Mouse (Mus musculus) intestine, embryonic 15.5 days (tissue): Measurements from ENCODE around the gene Cfap20. TPM values are rescaled to one million over a fixed set of nuclear protein-coding genes. Genes with fewer than 3 reads are reported as not detected.

ENCODE experiments used
- ATAC-seq: fragments of 200-750 bp; cut with Nextera tagmentation; 2 replicates; pipeline ENCODE4 v1.8.0; 2017; ENCODE audit warnings: moderate TSS enrichment, moderate library complexity
- H3K27ac ChIP-seq: fragments of 300-500 bp; sonication (generic); 2 replicates; pipeline ENCODE4 v1.5.1; 2015; ENCODE audit warnings: mild to moderate bottlenecking, inconsistent platforms
- H3K27me3 ChIP-seq: fragments of 300-500 bp; sonication (generic); replicated peaks from 2 replicates; pipeline ENCODE4 v1.6.1; 2015; ENCODE audit warnings: inconsistent platforms
- H3K36me3 ChIP-seq: fragments of 300-500 bp; sonication (generic); 2 replicates; pipeline ENCODE4 v1.6.1; 2015; ENCODE audit warnings: inconsistent platforms
- H3K4me1 ChIP-seq: fragments of 300-500 bp; sonication (generic); replicated peaks from 2 replicates; pipeline ENCODE4 v1.6.1; 2015; ENCODE audit warnings: inconsistent platforms
- H3K4me2 ChIP-seq: fragments of 300-500 bp; sonication (generic); replicated peaks from 2 replicates; pipeline ENCODE4 v1.6.1; 2015; ENCODE audit warnings: mild to moderate bottlenecking, inconsistent platforms
- H3K4me3 ChIP-seq: fragments of 300-500 bp; sonication (generic); replicated peaks from 2 replicates; pipeline ENCODE4 v1.5.1; 2015; ENCODE audit warnings: inconsistent platforms
- H3K9ac ChIP-seq: fragments of 300-500 bp; sonication (generic); 2 replicates; pipeline ENCODE4 v1.6.1; 2015; ENCODE audit warnings: inconsistent platforms
- H3K9me3 ChIP-seq: fragments of 300-500 bp; sonication (generic); 2 replicates; pipeline ENCODE4 v1.6.1; 2016; ENCODE audit warnings: inconsistent platforms
- WGBS: fragments of 180-500 bp; shearing (Covaris S2); methylation state at CpG from one replicate; pipeline ENCODE4 v1.1.7; 2015; 5-methylcytosine and 5-hydroxymethylcytosine counted together
- polyA plus RNA-seq: library from polyadenylated mRNA; unstranded; fragments of >200 nt; fragmentation: Nextera tagmentation; extraction: Ambion mirVana; gene quantifications from 2 replicates; pipeline ENCODE4 v1.2.1, GENCODE M21; 2015

Cfap20 gene
- polyA plus RNA-seq, 1 experiment from 2014 or later = 123 TPM

DNA sequence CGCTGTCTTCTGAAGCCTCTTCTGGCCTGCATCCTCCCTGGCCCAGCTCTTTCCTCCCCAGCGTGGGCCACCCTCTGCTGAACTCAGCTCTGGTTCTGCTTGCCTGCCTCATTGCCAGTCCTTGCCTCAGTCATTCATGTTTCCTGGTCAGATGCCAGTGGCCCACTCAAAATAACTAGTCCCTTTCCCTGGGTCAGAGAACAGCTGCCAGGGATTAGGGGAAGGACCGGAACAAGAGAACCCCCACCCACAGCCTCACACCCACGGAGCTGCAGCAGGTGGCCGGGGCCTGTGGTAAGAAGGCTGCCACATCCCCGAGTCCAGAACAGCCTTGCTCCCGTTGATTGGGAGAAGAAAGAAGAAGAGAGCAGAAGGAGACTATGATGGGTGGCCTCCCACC lies 33.6 kb downstream of the Cfap20 start:
- no peak overlapping the region for H3K9ac ChIP-seq
- H3K27me3 ChIP-seq = no peaks in the 10 kb centered on the region
- H3K4me3 ChIP-seq = no peak overlapping the region
- no peak overlapping the region for H3K4me2 ChIP-seq
- H3K4me1 ChIP-seq = peaks cover 12% of the 10 kb centered on the region
- H3K36me3 ChIP-seq = no peaks in the 10 kb centered on the region
- no peaks in the 10 kb centered on the region for H3K9me3 ChIP-seq
- 73% methylated on average over 7 of the region's 7 CpGs for WGBS
- no peak overlapping the region for H3K27ac ChIP-seq
- no peak for ATAC-seq

DNA sequence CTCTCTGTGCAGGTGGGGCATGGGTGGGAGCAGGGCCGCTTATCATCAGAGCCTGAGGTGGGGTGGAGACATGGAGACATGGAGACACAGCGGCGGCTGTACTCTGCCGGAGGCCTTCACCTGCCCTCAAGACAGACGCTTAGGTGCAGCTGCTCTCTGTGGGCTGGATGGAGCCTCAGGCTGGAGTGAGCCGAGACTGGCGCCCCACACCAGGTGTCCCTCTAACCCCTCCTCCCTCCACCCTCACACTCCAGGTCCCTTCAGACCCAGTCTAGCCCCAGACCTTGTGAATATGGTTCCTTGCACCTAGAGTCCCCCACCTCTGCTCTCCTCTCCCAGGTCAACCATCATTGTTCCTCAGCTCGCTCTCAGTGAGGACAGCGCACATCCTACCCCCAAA lies 35.5 kb downstream of the Cfap20 start:
- Histone ChIP-seq H3K36me3 (no peaks in the 10 kb centered on the region), H3K27me3 (no peaks in the 10 kb centered on the region), H3K4me2 (no peak overlapping the region), H3K27ac (no peak overlapping the region), H3K4me1 (peaks cover 20% of the 10 kb centered on the region), H3K9me3 (no peaks in the 10 kb centered on the region), H3K4me3 (no peak overlapping the region), H3K9ac (no peak overlapping the region)
- WGBS = 79% methylated on average over 9 of the region's 9 CpGs
- no peak for ATAC-seq

GRCm38 (mm10) chr8:95397201-95397600 lies 37.5 kb downstream of the Cfap20 start:
- Histone ChIP-seq H3K4me3 (no peak overlapping the region), H3K4me1 (peaks cover 20% of the 10 kb centered on the region), H3K4me2 (no peak overlapping the region), H3K9ac (no peak overlapping the region), H3K27ac (peak overlapping the region; percentile 11; the same call in 1 of the 2 replicates), H3K27me3 (no peaks in the 10 kb centered on the region), H3K36me3 (no peaks in the 10 kb centered on the region), H3K9me3 (no peaks in the 10 kb centered on the region)
- peak; percentile 44; the same call in 1 of the 2 replicates for ATAC-seq
- WGBS = 53% methylated on average over 5 of the region's 5 CpGs

GRCm38 (mm10) chr8:95396752-95397151 lies 37.9 kb downstream of the Cfap20 start:
- Histone ChIP-seq H3K4me1 (peaks cover 20% of the 10 kb centered on the region), H3K36me3 (no peaks in the 10 kb centered on the region), H3K27me3 (no peaks in the 10 kb centered on the region), H3K9me3 (no peaks in the 10 kb centered on the region), H3K4me3 (no peak overlapping the region), H3K4me2 (no peak overlapping the region), H3K27ac (peak overlapping the region; percentile 11; the same call in 1 of the 2 replicates), H3K9ac (no peak overlapping the region)
- WGBS = 61% methylated on average over 11 of the region's 11 CpGs
- no peak for ATAC-seq

DNA sequence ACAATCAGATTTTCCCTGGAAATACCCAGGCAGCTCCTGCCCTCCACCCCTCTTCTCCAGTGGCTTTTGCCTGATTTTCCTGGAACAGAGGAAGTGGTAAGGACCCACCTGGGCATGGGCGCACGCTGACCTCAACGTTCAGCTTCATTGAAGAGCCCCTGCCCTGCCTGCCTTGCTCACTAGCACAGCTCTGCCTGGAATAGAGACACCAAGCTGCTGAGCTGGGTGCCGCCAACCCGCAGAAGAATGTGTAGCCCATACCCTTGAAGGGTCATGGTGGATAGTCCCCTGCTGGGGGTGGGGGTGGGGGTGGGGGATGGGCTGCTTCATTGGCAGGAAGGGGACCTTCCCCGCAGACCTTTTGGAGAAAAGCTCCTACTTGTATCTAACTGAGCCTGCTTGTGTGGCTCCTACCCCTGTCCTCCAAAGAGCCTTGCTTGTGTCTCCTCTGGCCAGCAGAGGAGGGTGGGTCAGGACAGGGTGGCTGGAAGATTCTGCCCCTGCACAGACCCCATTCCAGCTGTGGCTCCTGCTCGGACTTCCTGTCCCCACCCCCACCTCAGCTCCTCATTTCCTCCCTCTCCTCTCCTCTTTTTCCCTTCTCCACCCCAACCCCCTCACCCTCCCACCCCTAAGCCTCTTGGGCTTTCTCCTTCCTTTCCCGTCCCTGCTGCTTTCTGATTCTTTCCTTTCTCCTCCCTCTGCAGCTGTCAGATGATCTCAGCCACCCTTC lies 39.3 kb downstream of the Cfap20 start:
- H3K4me2 ChIP-seq = 0 out of 2 replicates have a peak overlapping the region, but pooled peaks have one; percentile 9
- H3K27ac ChIP-seq = peak overlapping the region; percentile 27; the same call in 1 of the 2 replicates
- H3K9me3 ChIP-seq = no peaks in the 10 kb centered on the region
- no peaks in the 10 kb centered on the region for H3K27me3 ChIP-seq
- ATAC-seq = peak; percentile 23; the same call in 1 of the 2 replicates
- H3K9ac ChIP-seq = no peak overlapping the region
- 34% methylated on average over 8 of the region's 8 CpGs for WGBS
- no peaks in the 10 kb centered on the region for H3K36me3 ChIP-seq
- H3K4me1 ChIP-seq = peaks cover 20% of the 10 kb centered on the region
- H3K4me3 ChIP-seq = no peak overlapping the region

DNA sequence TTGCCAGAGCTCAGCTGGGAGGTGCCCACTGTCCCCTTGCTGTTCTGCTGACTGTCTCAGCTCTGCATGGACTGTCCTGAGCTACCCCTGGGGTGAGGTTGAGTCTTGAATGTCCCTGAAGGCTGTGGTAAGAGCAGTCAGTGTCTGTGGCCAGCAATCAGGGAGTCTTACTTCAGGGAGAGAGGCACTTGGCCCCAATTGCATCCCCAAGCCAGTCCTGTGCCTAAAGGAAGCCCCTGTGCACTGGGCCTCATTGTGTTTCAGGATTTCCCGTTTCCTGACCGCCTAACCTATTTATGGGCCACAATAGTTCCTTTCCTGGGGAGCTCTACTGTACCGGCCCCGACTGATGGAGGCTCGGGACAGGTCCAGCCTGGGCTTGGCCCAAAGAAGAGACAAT lies 42.1 kb downstream of the Cfap20 start:
- WGBS = 78% methylated on average over 5 of the region's 5 CpGs
- no peaks in the 10 kb centered on the region for H3K9me3 ChIP-seq
- H3K27ac ChIP-seq = peak overlapping the region; percentile 44
- no peak overlapping the region for H3K4me2 ChIP-seq
- no peak overlapping the region for H3K4me3 ChIP-seq
- H3K27me3 ChIP-seq = no peaks in the 10 kb centered on the region
- no peak for ATAC-seq
- H3K4me1 ChIP-seq = peaks cover 20% of the 10 kb centered on the region
- no peak overlapping the region for H3K9ac ChIP-seq
- no peaks in the 10 kb centered on the region for H3K36me3 ChIP-seq

- H3K36me3 ChIP-seq = no peaks in the 10 kb centered on the region
Observed at GRCm38 (mm10) chr8:95391101-95391500, 43.6 kb downstream of the Cfap20 start.

DNA sequence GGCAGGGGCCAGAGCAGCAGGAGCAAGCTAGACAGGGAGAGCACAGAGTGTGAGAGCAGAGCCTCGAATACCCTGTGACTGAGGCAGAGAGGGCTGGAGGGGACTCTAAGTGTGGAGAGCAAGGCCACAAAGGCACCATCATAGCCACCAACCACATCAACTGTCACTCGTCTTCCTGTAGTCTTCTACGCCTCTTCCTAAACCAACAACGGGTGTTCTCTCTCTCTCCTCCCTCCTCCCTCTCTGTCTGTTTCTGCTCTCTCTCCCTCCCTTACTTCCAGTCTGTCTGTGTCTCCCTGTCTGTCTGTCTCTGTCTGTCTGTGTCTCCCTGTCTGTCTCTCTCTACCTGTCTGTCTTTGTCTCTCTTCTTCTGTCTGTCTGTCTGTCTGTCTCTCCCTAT lies 44.4 kb downstream of the Cfap20 start:
- 39% methylated on average over 4 of the region's 4 CpGs for WGBS

More at GRCm38 (mm10) chr8:95391101-95391500, 43.6 kb downstream of the Cfap20 start:
- ATAC-seq = no peak
- Histone ChIP-seq H3K4me3 (no peak overlapping the region), H3K9me3 (no peaks in the 10 kb centered on the region), H3K4me1 (peaks cover 8% of the 10 kb centered on the region), H3K9ac (no peak overlapping the region), H3K27me3 (no peaks in the 10 kb centered on the region), H3K4me2 (no peak overlapping the region), H3K27ac (no peak overlapping the region)
- 72% methylated on average over 7 of the region's 7 CpGs for WGBS

DNA sequence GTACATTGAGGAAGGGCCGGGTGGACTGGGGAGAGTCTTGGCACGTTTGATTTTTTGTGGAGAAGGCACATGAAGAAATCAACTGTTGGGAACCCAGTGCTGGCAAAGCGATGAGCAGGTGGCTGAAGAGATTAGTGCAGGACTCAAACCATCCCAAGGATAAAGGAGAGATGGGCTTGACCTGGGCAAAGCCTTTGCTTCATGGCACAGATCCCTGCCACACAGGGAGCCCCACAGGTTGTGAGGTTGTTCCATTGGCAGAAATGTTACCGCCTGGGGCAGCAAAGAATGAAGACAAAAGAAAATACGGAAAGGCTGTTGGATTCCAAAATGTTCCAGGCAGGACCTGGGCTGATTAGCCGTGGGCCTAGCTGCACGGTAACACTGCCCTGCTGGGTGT lies 46.7 kb downstream of the Cfap20 start:
- no peak overlapping the region for H3K4me3 ChIP-seq
- H3K27me3 ChIP-seq = no peaks in the 10 kb centered on the region
- no peaks in the 10 kb centered on the region for H3K9me3 ChIP-seq
- no peak for ATAC-seq
- H3K9ac ChIP-seq = no peak overlapping the region
- no peaks in the 10 kb centered on the region for H3K36me3 ChIP-seq
- WGBS = 86% methylated on average over 7 of the region's 7 CpGs
- H3K4me1 ChIP-seq = no peaks in the 10 kb centered on the region
- no peak overlapping the region for H3K4me2 ChIP-seq
- H3K27ac ChIP-seq = no peak overlapping the region

More for the DNA sequence above, 44.4 kb downstream of the Cfap20 start:
- no peak for ATAC-seq
- Histone ChIP-seq H3K27ac (no peak overlapping the region), H3K4me3 (no peak overlapping the region), H3K4me2 (no peak overlapping the region), H3K4me1 (peaks cover 5% of the 10 kb centered on the region), H3K36me3 (no peaks in the 10 kb centered on the region), H3K9ac (no peak overlapping the region), H3K9me3 (no peaks in the 10 kb centered on the region), H3K27me3 (no peaks in the 10 kb centered on the region)

DNA sequence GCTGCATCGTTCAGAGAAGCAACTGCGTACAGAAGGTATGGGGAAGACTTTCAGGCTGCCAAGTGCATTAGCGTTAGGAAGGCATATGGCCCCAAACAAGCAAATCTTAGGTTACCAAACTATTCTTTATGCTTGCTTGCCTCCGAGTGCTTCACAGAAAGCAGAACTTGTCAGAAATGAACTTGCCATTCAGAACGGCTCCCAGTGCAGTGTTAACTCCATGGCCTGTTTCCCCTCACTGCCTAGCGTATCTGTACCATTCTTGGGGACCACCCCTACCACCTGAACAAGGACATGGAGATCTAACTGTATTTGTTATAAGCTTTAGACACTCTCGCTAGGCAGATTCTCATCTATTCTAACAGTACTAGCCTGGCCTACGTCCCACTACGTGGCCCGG lies 47.4 kb downstream of the Cfap20 start:
- no peak overlapping the region for H3K4me3 ChIP-seq
- H3K9me3 ChIP-seq = no peaks in the 10 kb centered on the region
- H3K4me1 ChIP-seq = no peaks in the 10 kb centered on the region
- no peaks in the 10 kb centered on the region for H3K27me3 ChIP-seq
- H3K36me3 ChIP-seq = no peaks in the 10 kb centered on the region
- WGBS = 88% methylated on average over 10 of the region's 10 CpGs
- no peak overlapping the region for H3K4me2 ChIP-seq
- H3K27ac ChIP-seq = no peak overlapping the region
- H3K9ac ChIP-seq = no peak overlapping the region
- no peak for ATAC-seq

DNA sequence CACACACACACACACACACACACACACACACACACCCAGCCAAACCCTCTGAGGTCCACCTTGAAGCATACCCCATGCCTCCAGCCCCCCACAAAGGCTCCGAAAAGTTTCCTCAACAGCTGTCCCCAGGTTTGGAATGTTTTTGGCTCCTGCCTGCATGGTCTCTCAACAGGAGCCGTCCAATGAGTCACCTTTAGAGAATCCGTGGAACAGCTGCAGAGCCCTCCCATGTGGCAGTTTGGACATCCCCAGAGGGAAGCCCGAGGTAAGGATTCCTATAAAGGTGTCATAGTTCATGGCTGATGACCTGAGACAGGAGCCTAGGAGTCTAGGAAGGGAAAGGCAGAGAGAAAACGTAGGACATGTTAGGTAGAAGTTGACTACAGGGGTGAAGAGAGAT lies 48.6 kb downstream of the Cfap20 start:
- no peak for ATAC-seq
- no peaks in the 10 kb centered on the region for H3K36me3 ChIP-seq
- 72% methylated on average over 5 of the region's 5 CpGs for whole genome bisulfite sequencing

DNA sequence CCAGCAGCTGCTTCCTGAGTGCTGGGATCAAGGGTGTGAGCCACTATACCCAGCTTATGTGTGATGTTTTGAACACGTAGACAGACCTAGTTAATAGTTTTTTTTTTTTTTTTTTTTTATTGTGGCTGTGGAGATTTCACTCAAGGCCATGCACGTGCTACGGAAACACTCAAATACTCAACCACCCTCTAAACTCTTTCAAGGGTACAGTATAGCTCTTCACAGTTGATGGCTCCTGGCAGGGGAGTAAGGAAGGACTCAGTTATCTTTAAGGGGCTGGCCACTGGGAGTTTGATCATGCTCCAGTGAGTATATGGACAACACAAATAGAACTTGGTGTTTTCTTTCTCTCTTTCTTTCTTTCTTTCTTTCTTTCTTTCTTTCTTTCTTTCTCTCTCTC lies 50.2 kb downstream of the Cfap20 start:
- Histone ChIP-seq H3K27ac (no peak overlapping the region), H3K9ac (no peak overlapping the region), H3K4me2 (no peak overlapping the region), H3K9me3 (no peaks in the 10 kb centered on the region), H3K27me3 (no peaks in the 10 kb centered on the region), H3K36me3 (no peaks in the 10 kb centered on the region), H3K4me3 (no peak overlapping the region), H3K4me1 (no peaks in the 10 kb centered on the region)
- 72% methylated on average over 3 of the region's 3 CpGs for WGBS
- ATAC-seq = no peak

More for the DNA sequence above, 48.6 kb downstream of the Cfap20 start:
- no peak overlapping the region for H3K9ac ChIP-seq
- no peak overlapping the region for H3K27ac ChIP-seq
- H3K4me1 ChIP-seq = no peaks in the 10 kb centered on the region
- H3K4me3 ChIP-seq = no peak overlapping the region
- no peaks in the 10 kb centered on the region for H3K27me3 ChIP-seq
- no peak overlapping the region for H3K4me2 ChIP-seq
- H3K9me3 ChIP-seq = no peaks in the 10 kb centered on the region

DNA sequence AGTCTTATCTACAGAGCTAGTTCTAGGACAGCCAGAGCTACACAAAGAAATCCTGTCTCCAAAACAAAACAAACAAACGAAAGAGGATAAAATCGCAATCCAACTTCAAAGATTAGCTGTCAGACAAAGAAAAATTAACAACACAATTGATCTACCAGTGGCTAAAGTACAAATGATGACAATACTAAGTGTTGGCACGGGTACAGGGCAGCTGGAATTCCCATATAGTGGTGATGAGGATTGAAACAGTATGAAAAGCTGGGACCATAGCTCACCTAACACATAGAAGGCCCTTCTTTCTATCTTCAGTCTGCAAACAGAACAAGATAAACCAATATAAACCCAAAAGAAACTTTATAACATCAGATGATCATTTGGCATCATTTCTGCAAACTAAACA lies 53.1 kb downstream of the Cfap20 start:
- H3K9me3 ChIP-seq = no peaks in the 10 kb centered on the region
- H3K9ac ChIP-seq = no peak overlapping the region
- H3K4me2 ChIP-seq = no peak overlapping the region
- no peaks in the 10 kb centered on the region for H3K27me3 ChIP-seq
- peaks cover 14% of the 10 kb centered on the region for H3K4me1 ChIP-seq
- no peak overlapping the region for H3K4me3 ChIP-seq
- H3K36me3 ChIP-seq = no peaks in the 10 kb centered on the region
- no peak for ATAC-seq
- no peak overlapping the region for H3K27ac ChIP-seq
- 81% methylated on average over 3 of the region's 3 CpGs for WGBS
